Mouse (Mus musculus): Measurements from ENCODE around the gene Ncbp2. TPM values are rescaled to one million over a fixed set of nuclear protein-coding genes. Genes with fewer than 3 reads are reported as not detected.

Gene Ncbp2
- 79.4 and 85.0 TPM in 2 replicates for polyA plus RNA-seq (2016; fragmentation: Nextera tagmentation; extraction: Ambion mirVana)

GRCm38 (mm10) chr16:31948345-31948774, at the start of gene Ncbp2, which contains the start of gene 0610012G03Rik:
Gene Ncbp2, plus strand, starts transcription at chr16:31948513.
Gene 0610012G03Rik, minus strand, starts transcription at chr16:31948494.
- under 1% methylated on average over 55 of the region's 55 CpGs for WGBS
- Histone ChIP-seq H3K4me3 (peak within 1 kb of the TSS; percentile 84), H3K36me3 (peaks cover 39% of the 10 kb centered on the region)

GRCm38 (mm10) chr16:31898546-31899326, 49.6 kb upstream of the Ncbp2 start:
- H3K27ac ChIP-seq (ENCODE audit: poor library complexity, severe bottlenecking) = no peak overlapping the region

More at GRCm38 (mm10) chr16:31948345-31948774, at the start of gene Ncbp2, which contains the start of gene 0610012G03Rik:
- Histone ChIP-seq H3K9ac (peak within 1 kb of the TSS; percentile 94), H3K9me3 (replicated peaks) (no peaks in the 10 kb centered on the region), H3K4me2 (peak within 1 kb of the TSS; percentile 93), H3K27ac (ENCODE audit: poor library complexity, severe bottlenecking) (peak within 1 kb of the TSS; percentile 96), H3K4me1 (replicated peaks) (peaks cover 35% of the 10 kb centered on the region), H3K27me3 (replicated peaks) (no peaks in the 10 kb centered on the region)
- ATAC-seq (ENCODE audit: insufficient number of reproducible peaks, low FRiP score) = peak; percentile 88

DNA sequence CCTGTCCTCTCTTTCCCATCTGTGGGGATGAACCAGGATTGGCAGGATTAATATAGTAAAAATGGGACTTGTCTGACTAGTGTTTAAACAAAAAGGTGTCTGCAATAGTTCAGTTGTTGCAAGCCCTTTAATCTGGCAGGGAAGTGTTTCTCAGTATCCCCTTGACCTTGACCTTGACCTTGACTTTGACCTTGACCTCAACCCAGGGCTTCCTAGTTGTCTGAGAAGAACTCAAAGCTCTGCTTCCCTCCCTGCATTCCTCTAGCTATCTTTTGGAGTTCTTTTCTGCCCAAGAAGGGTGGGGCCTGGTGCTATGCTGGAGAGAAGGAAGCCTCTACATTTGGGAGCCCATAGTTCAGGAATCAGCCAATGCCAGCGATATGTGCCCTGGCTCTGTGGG, 46.4 kb upstream of the Ncbp2 start:
- no peak overlapping the region for H3K4me2 ChIP-seq
- ATAC-seq (ENCODE audit: insufficient number of reproducible peaks, low FRiP score) = no peak
- H3K27me3 ChIP-seq (replicated peaks) = 0 out of 2 replicates have a peak, but pooled peaks cover 3% of the 10 kb centered on the region
- no peak overlapping the region for H3K4me3 ChIP-seq
- 55% methylated on average over 1 of the region's 1 CpGs for WGBS
- no peak overlapping the region for H3K9ac ChIP-seq
- no peak overlapping the region for H3K27ac ChIP-seq (ENCODE audit: poor library complexity, severe bottlenecking)
- no peaks in the 10 kb centered on the region for H3K36me3 ChIP-seq
- peaks cover 9% of the 10 kb centered on the region for H3K9me3 ChIP-seq (replicated peaks)
- peaks cover 19% of the 10 kb centered on the region for H3K4me1 ChIP-seq (replicated peaks)

More at GRCm38 (mm10) chr16:31898546-31899326, 49.6 kb upstream of the Ncbp2 start:
- 78% methylated on average over 18 of the region's 18 CpGs for WGBS
- no peak for ATAC-seq (ENCODE audit: insufficient number of reproducible peaks, low FRiP score)
- no peak overlapping the region for H3K9ac ChIP-seq
- H3K4me3 ChIP-seq = no peak overlapping the region
- H3K4me1 ChIP-seq (replicated peaks) = peaks cover 8% of the 10 kb centered on the region; the same call in 1 of the 2 replicates
- H3K4me2 ChIP-seq = no peak overlapping the region
- no peaks in the 10 kb centered on the region for H3K36me3 ChIP-seq
- H3K9me3 ChIP-seq (replicated peaks) = peaks cover 9% of the 10 kb centered on the region
- no peaks in the 10 kb centered on the region for H3K27me3 ChIP-seq (replicated peaks)

DNA sequence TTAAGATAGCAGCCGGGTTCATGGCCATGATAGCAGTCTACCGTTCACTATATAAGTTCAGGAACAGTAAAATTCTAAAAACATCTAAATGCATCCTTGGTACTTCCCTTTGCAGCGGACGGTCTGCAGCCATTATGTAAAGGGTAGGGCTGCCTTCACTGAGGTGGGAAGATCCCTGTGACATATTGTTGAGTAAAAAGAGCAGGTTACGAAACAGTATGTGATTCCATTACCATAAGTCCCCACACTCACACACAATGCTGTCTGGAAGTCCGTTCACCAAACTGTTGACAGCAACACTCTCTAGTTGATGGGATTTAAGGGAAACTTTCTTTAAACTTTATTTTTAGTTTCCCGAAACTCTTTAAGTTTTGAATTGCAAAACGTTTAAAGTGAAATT, 45.1 kb upstream of the Ncbp2 start:
- H3K9ac ChIP-seq = no peak overlapping the region
- H3K4me2 ChIP-seq = no peak overlapping the region
- 81% methylated on average over 8 of the region's 8 CpGs for WGBS
- no peak overlapping the region for H3K27ac ChIP-seq (ENCODE audit: poor library complexity, severe bottlenecking)
- H3K36me3 ChIP-seq = no peaks in the 10 kb centered on the region
- peaks cover 9% of the 10 kb centered on the region for H3K9me3 ChIP-seq (replicated peaks)
- H3K4me3 ChIP-seq = no peak overlapping the region
- H3K27me3 ChIP-seq (replicated peaks) = 0 out of 2 replicates have a peak, but pooled peaks cover 3% of the 10 kb centered on the region
- H3K4me1 ChIP-seq (replicated peaks) = peaks cover 13% of the 10 kb centered on the region
- ATAC-seq (ENCODE audit: insufficient number of reproducible peaks, low FRiP score) = no peak

- Histone ChIP-seq H3K4me2 (no peak overlapping the region), H3K27ac (ENCODE audit: poor library complexity, severe bottlenecking) (no peak overlapping the region), H3K36me3 (no peaks in the 10 kb centered on the region), H3K4me3 (no peak overlapping the region), H3K4me1 (replicated peaks) (peaks cover 14% of the 10 kb centered on the region), H3K9me3 (replicated peaks) (peaks cover under 1% of the 10 kb centered on the region; the same call in 1 of the 2 replicates), H3K27me3 (replicated peaks) (0 out of 2 replicates have a peak, but pooled peaks cover 3% of the 10 kb centered on the region), H3K9ac (no peak overlapping the region)
- 74% methylated on average over 4 of the region's 4 CpGs for WGBS
- 0 out of 2 replicates have a peak, but pooled peaks have one; percentile 11 for ATAC-seq (ENCODE audit: insufficient number of reproducible peaks, low FRiP score)
Observed at GRCm38 (mm10) chr16:31905331-31905730, 43.0 kb upstream of the Ncbp2 start.

GRCm38 (mm10) chr16:31905891-31906825, 42.2 kb upstream of the Ncbp2 start:
- H3K27ac ChIP-seq (ENCODE audit: poor library complexity, severe bottlenecking) = no peak overlapping the region
- H3K4me1 ChIP-seq (replicated peaks) = peaks cover 15% of the 10 kb centered on the region
- 26% methylated on average over 20 of the region's 20 CpGs for WGBS
- ATAC-seq (ENCODE audit: insufficient number of reproducible peaks, low FRiP score) = peak; percentile 55; the same call in 1 of the 2 replicates
- H3K36me3 ChIP-seq = no peaks in the 10 kb centered on the region
- peak overlapping the region; percentile 72 for H3K4me2 ChIP-seq
- H3K27me3 ChIP-seq (replicated peaks) = 0 out of 2 replicates have a peak, but pooled peaks cover 3% of the 10 kb centered on the region
- peak overlapping the region; percentile 43 for H3K4me3 ChIP-seq
- no peaks in the 10 kb centered on the region for H3K9me3 ChIP-seq (replicated peaks)
- 0 out of 2 replicates have a peak overlapping the region, but pooled peaks have one; percentile 43 for H3K9ac ChIP-seq

GRCm38 (mm10) chr16:31906896-31907295, 41.4 kb upstream of the Ncbp2 start:
- 4% methylated on average over 9 of the region's 9 CpGs for WGBS
- Histone ChIP-seq H3K4me3 (peak overlapping the region; percentile 43), H3K27me3 (replicated peaks) (0 out of 2 replicates have a peak, but pooled peaks cover 3% of the 10 kb centered on the region), H3K36me3 (no peaks in the 10 kb centered on the region), H3K4me1 (replicated peaks) (peaks cover 15% of the 10 kb centered on the region), H3K27ac (ENCODE audit: poor library complexity, severe bottlenecking) (no peak overlapping the region), H3K9me3 (replicated peaks) (no peaks in the 10 kb centered on the region), H3K9ac (0 out of 2 replicates have a peak overlapping the region, but pooled peaks have one; percentile 43), H3K4me2 (peak overlapping the region; percentile 72)
- no peak; the same call in 1 of the 2 replicates for ATAC-seq (ENCODE audit: insufficient number of reproducible peaks, low FRiP score)

DNA sequence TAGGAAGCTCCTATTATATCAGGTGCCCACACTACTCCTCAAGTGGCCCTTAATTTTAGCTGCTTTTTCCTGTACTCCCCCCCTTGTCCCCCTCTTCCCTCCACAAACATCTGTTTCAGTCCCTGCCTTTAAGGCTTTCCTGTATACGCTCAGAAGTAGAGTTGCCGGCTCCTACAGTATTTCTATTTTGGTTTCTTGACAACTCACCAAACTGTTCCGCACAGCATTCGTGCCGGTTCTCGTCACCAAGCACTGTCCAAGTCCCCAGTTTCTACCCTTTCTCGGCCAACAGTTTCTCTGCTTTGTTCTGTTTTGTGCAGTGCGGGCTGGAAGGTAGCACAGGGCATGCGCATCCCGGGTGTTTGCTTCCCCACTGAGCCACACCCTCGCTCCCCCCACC, 39.4 kb upstream of the Ncbp2 start:
- no peak for ATAC-seq (ENCODE audit: insufficient number of reproducible peaks, low FRiP score)

GRCm38 (mm10) chr16:31910281-31910847, 37.9 kb upstream of the Ncbp2 start:
- H3K27ac ChIP-seq (ENCODE audit: poor library complexity, severe bottlenecking) = no peak overlapping the region
- ATAC-seq (ENCODE audit: insufficient number of reproducible peaks, low FRiP score) = no peak
- no peak overlapping the region for H3K4me2 ChIP-seq
- no peaks in the 10 kb centered on the region for H3K27me3 ChIP-seq (replicated peaks)
- 50% methylated on average over 10 of the region's 10 CpGs for WGBS
- no peak overlapping the region for H3K4me3 ChIP-seq
- no peaks in the 10 kb centered on the region for H3K9me3 ChIP-seq (replicated peaks)
- H3K9ac ChIP-seq = no peak overlapping the region
- H3K4me1 ChIP-seq (replicated peaks) = peaks cover 15% of the 10 kb centered on the region
- H3K36me3 ChIP-seq = no peaks in the 10 kb centered on the region

More for the DNA sequence above, 39.4 kb upstream of the Ncbp2 start:
- 0 out of 2 replicates have a peak, but pooled peaks cover 3% of the 10 kb centered on the region for H3K27me3 ChIP-seq (replicated peaks)
- peak overlapping the region; percentile 27 for H3K4me2 ChIP-seq
- WGBS = 53% methylated on average over 11 of the region's 11 CpGs
- H3K9me3 ChIP-seq (replicated peaks) = no peaks in the 10 kb centered on the region
- no peaks in the 10 kb centered on the region for H3K36me3 ChIP-seq
- H3K9ac ChIP-seq = no peak overlapping the region
- peaks cover 15% of the 10 kb centered on the region for H3K4me1 ChIP-seq (replicated peaks)
- no peak overlapping the region for H3K4me3 ChIP-seq
- H3K27ac ChIP-seq (ENCODE audit: poor library complexity, severe bottlenecking) = no peak overlapping the region

DNA sequence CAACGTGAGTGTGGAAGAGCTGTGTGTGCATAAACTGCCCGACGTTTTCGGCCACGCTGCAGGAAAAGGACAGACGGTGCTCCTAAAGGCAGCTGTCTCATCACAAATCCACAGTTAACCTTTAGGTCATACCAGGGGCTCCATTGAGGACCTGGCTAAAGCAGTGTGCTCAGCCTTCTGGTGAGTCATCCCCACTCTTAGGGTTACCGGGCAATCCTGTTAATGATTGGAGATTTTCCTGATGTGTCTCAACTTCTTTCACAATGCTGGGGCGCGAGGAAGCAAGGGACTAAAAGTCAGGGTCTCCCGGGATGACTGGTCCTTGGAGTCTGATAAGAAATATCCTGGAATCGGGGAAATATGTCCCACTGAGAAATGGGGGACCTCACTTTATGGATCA, 30.5 kb upstream of the Ncbp2 start:
- Histone ChIP-seq H3K27ac (ENCODE audit: poor library complexity, severe bottlenecking) (no peak overlapping the region), H3K36me3 (no peaks in the 10 kb centered on the region), H3K4me3 (no peak overlapping the region), H3K4me1 (replicated peaks) (no peaks in the 10 kb centered on the region; the same call in 1 of the 2 replicates), H3K9me3 (replicated peaks) (no peaks in the 10 kb centered on the region; the same call in 1 of the 2 replicates), H3K9ac (peak overlapping the region; percentile 53; the same call in 1 of the 2 replicates), H3K27me3 (replicated peaks) (peaks cover 13% of the 10 kb centered on the region; the same call in 1 of the 2 replicates), H3K4me2 (no peak overlapping the region)
- 64% methylated on average over 11 of the region's 11 CpGs for WGBS
- ATAC-seq (ENCODE audit: insufficient number of reproducible peaks, low FRiP score) = no peak
